Mouse (Mus musculus) left cerebral cortex, postnatal 36 days (tissue): Measurements from ENCODE around the gene Gm17606. TPM values are rescaled to one million over a fixed set of nuclear protein-coding genes. Genes with fewer than 3 reads are reported as not detected.

Experiments
- DNase-seq, 2 experiments: peaks; one replicate each; pipeline ENCODE4 v3.0.0; 2021 to 2022; ENCODE audit warnings: low spot score in 2 of 2, mixed read lengths in 1 of 2
- intact Hi-C: fragments of 180-260 bp; cut with DNase I; formaldehyde crosslinking; loops from one replicate; pipeline ENCODE4 v1.15.1; 2025
- total RNA-seq, 2 experiments: library from RNA; stranded (reverse); gene quantifications; 2 replicates each; pipeline ENCODE4 v1.2.3; 2021

The Gm17606 gene
- total RNA-seq, 2 experiments from 2014 or later = not detected

DNA sequence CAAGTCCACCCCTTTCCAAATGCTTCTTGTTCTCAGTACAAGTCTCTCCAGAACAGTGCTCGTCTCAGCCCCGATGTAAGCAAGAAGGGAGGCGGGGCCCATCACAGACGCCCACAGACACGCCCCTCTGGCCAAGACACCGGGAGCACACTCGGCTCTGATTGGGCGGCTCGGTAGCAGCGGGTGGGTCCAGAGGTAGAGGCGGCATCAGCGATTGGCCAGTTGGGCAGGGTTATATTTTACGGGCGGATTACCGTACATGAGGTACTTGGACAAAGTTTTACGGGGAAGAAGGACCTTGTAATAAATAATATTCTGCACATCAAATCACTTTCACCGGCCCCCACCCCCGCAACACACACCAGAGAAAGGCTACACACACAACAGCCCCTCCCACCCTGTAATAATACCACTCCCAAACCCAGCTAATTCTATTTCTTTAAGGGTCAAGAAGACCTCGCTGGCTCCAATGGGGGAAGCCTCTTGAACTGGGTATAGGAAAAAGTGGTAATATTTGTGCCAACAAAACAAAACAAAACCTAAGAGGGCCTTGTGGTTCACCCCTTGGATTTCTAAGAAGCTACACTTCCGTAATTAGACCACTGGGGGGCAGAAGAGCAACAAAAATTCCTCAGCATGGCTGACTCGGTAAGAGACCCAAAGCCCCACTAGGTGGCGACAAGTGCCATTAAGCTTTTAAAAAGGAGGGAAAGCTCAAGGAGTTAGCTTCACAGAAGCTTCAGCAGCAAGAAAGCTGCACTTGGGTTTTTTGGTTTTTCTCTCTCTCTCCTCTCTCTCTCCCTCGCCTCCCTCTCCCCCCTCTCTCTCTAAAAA is 10.1 kb downstream of the Gm17606 start:
- DNase-seq = peak; percentile 65 to 74
- intact Hi-C loops = loop anchor here (1.0 to 5.0 kb wide), 2 partner anchors 36 to 50 kb away; partner anchors contain the start of genes 1700123O20Rik and Acin1

DNA sequence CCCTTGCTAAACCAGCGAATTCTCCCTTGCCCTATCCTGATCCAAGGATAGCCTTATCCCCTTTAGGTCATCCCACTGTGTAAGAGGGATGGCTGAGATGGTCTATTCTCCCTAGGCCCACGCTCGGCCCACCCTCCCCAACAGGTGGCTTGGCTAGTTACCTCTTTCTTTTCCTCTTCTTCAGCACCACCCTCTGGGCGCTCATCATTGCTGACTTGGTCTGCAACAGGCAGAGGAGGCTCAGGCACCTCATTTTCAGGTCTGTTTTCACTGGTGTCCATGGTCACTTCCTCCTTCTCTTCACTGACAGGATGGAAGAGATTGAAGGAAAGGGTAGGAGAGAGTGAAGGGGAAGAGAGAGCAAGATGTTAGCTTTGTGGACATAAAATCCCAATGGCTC is 10.8 kb downstream of the Gm17606 start:
- intact Hi-C loops = loop anchor here (1.0 to 5.0 kb wide), 2 partner anchors 36 to 50 kb away; partner anchors contain the start of genes 1700123O20Rik and Acin1
- no peak for DNase-seq

DNA sequence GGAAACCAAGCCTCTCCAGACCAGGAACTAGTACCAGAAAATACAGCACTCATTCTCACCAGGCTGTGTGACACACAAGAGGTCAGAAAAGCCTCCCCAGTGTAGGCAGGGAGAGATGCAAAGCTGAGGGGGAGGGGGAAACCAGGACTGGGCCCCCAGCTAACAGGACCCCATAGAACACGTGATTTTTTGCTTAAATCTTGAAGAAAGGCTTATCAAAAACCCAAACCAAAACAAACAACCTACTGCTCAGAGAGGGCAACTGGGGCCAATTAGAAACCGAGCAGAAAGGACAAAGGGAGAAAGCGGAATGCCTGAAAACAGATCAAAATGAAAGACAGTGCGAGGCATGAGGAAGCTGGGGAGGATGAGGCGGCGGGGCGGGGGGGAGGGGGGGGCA is 12.0 kb downstream of the Gm17606 start:
- no peak for DNase-seq
- intact Hi-C loops = loop anchor here (5.0 kb wide), 1 partner anchor 35 kb away; the partner anchor contains the start of genes 1700123O20Rik and Acin1

DNA sequence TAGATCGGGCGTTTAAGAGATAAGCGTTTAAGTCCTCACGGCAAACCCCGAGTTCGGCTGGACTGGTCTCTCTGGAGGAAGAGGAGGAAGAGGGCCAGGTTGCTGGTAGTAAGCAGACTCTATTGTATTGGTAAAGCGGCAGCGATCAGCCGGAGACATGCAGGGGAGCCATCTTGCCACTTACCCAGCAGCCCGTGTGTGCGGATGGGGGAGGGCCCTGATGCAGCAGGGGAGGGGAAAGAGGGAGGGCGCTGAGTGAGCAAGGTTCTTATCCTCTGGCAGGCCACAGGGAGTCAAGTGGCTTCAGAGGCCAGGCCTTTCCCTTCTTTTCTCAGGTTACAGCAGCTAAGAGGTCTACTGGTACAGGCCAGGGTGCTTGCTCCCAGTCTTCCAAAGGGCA is 12.7 kb downstream of the Gm17606 start:
- DNase-seq = peak; percentile 81 to 83
- intact Hi-C loops = loop anchor here (5.0 kb wide), 1 partner anchor 34 kb away; the partner anchor contains the start of genes 1700123O20Rik and Acin1

DNA sequence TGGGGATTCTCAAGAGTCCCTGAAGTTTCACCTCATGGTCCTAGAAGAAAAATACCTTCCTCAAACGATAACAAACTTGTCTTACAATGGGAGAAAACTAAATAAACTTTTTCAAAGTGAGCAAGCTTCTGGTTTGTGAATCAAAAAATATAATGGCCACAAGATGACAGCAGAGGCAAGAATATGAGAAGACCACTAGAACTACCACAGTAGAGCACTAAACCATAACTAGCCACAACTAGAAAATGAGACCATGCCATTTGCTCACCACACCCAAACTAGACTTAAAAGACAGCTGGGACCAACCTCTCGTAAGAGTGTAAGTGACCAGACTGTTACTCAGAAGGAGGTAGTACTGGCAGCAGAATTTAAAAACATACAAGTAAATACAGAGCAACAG is 19.3 kb downstream of the Gm17606 start:
- no peak for DNase-seq
- intact Hi-C loops = no loop called here

DNA sequence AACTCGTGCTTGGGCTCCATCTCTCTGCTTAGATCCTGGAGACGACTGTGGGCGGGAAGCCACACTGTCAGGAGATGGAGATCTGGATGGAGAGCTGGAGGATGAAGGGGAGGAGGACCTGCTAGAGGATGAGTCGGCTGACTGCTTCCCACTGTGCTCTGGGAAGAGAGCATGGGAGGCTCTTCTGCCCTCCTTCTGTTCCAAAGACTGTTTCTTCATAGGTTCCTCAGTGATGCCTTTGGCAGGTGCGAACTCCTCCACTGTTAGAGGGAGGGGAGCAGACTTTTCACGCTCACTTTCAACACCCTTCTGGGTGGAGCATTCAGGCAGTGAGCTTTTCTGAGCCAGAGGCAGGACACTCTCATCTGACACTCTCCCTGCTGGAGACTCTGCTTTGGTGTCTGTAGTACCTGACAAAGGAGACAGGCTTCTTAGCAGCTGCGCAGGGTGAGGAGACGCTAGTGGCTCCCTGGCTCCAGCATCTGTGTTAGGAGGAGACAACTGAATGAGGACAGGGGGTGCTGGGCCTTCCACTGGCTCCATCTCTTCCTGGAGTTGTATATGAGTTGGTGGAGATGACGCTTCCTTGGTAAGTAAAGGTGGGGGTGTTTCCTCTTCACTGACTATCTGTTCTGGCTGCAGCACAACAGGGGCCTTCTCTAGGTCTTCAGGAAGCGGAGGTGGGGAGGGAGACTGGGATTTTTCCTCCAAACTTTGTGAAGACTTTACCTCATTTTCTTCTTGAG is 23.9 kb downstream of the Gm17606 start:
- intact Hi-C loops = no loop called here
- DNase-seq = peak; percentile 60 to 72

DNA sequence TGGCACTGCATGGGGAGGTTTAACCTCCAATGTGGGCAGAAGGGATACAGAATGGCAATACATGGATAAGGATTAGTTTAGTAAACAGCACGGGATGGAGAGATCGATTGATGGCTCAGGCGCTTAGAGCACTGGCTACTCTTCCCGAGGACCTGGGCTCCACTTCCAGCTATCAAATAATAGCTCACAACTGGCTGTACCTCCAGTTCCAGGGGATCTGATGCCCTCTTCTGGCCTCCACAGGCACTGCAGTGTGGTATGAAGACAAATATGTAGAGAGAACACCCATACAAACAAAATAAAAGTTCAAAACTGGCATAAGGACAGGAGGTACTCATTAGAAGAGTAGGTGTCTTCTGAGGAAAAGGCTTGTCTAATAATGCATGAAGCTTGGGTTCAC is 28.6 kb downstream of the Gm17606 start:
- intact Hi-C loops = no loop called here
- no peak for DNase-seq

DNA sequence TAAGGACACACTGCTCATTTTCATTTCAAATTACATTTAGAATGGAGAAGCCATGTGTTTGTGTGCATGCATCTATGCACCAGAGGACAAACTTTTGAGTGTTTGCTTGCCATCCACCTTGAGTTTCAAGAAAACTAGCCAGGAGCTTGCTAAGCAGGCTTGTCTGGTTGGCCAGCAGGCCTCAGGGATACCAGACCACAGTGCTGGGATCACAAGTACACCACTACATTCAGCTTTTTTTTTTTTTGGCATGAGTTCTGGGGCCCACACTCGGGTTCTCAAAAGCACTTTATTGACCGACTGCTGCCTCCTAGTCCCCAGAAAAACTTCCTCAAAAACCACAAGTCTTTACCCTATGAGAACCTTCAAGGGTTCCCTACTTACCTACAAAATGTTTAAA is 33.6 kb downstream of the Gm17606 start:
- DNase-seq = no peak
- intact Hi-C loops = no loop called here

DNA sequence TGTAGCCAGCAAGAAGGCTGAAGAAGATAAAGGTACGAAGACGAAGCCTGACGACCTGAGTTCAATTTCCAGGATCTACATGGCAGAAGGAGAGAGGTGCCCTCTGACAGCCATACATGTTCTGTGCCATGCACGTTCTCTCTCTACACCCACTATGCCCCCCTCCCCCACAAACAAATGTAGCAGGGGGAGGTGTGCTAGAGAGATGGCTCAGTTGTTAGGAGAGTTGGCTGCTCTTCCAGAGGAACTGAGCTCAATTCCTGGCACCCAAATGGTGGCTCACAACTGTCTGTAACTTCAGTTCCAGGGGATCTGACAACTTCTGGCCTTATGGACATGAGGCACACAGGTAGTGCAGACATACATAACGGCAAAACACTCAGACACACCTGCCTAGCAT is 35.5 kb downstream of the Gm17606 start:
- no peak for DNase-seq
- intact Hi-C loops = no loop called here

DNA sequence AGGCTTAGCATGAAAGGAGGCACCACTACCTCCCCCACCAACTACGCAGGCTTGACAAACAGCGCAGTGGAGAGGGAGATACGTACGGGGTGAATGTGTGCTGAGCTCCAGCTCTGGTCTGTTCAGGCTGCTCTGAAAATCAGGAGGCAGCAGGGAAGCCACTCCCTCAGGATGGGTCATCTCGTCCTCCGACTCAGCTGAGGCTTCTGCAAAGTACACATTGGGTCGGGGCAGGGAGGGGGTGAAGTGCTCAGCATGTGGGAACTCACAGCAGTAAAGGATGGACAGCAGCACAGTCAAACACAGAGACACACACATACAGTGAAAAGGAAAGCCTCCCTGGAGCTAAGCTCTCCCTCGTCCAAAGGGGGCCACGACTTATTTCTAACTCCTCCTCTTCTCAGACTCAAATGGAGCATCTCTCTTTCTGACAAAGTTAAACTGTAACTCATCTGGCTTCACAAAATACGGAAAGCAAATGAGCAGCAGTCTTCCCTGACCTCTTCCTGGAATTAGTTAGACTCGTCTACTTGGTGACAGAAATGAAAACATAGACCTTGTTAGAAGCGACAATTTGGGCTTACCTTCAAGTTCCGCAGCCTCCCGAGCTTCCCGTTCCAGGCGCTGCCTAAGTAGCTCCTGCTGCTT is 38.0 kb downstream of the Gm17606 start:
- intact Hi-C loops = no loop called here
- DNase-seq = no peak

DNA sequence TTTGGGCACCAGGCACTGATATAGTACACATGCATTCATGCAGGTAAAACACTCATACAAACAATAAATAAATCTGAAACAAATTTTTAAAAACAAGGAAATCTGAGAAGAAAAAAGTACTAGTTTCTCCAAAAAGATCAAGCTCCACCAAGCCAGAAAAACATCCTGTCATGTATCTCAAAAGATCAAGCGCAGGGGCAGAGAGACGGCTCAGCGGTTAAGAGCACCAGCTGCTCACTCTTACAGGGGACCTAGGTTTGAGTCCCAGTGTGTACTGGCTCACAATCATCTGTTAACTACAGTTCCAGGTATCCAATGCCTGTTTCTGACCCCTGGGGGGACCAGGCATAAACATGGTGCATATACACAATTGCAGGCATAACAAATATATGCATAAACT is 41.6 kb downstream of the Gm17606 start:
- intact Hi-C loops = no loop called here
- no peak for DNase-seq

DNA sequence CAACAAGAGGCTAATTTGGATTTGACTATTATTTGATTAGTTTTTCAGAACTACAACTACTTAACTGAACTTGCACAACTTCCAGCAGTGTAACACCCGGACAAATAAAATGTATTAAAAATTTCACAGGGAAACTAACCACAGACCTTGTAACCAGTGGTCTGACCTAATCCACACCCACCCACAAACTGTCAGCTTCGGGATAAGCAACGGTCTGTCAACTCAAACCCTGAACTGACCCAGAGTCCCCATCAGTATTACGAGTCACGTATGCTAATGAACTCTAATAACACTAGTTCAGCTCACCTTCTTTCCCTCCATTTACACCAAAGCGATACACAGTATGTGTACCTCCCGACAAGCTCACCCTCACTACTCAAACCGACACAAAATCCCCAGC is 44.7 kb downstream of the Gm17606 start:
- intact Hi-C loops = loop anchor here (5.0 kb wide), 1 partner anchor 33 kb away; no protein-coding TSS in a partner anchor
- no peak for DNase-seq

DNA sequence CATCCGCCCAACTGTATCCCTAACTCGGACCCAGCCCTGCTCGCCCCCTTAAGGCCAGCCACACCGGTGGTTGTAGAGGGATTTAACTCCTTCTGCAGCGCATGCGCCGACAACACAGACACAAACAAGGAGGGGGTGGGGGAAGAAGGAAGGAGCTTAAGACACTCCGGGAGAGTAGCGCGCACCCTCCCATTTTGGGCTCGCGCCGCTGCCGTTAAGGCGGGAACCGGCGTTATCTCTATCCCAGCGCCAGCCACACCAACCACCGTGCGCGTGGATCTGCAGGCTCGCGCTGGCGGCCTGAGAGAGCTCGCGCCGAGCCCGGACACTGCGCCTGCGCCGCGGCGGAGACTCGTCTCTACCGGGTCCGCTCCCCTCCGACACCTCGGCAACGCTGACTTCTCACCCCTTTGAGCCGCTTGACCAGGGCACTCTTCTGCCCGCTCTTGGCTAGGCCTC is 45.3 kb downstream of the Gm17606 start, which contains the start of gene 1700123O20Rik:
Gene 1700123O20Rik (plus strand): TSS at position 154 of the 459 bp plus-strand sequence.
- DNase-seq = no peak
- intact Hi-C loops = loop anchor here (5.0 kb wide), 1 partner anchor 34 kb away; no protein-coding TSS in a partner anchor

DNA sequence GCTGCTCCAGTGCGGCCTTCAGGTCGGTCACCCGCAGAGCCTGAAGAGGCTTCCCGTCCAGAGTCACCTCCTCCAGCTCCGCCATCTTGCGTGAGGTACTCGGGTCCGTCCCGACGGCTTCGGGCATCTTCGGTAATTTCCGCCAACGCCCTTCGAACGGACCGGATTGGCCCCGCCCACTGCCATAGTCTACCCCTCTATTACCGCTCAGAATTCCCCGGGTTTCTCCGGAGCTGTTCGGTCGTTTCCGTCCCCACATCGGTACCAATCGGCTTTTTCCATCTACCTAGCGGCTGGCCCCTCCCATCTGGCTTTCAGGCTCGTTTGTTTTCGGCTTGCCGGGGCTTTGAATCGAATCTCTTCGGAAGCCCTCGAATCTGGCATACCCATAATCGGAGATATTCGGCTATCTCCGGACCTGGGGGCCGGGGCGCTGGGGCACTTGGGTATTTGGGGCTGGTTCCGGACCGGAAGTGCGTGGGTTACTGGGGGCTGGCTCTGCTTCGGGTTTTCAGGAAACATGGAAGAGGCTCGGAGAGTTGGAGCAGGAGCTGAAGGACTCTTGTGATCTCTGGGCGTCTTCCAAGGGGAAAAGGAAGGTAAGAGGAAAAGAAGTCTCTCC is 45.9 kb downstream of the Gm17606 start, which contains the start of gene Acin1:
Gene Acin1 (minus strand): TSS at position 410 of the 622 bp plus-strand sequence.
- intact Hi-C loops = loop anchor here (5.0 kb wide), 1 partner anchor 34 kb away; no protein-coding TSS in a partner anchor
- peak; percentile 100 for DNase-seq

DNA sequence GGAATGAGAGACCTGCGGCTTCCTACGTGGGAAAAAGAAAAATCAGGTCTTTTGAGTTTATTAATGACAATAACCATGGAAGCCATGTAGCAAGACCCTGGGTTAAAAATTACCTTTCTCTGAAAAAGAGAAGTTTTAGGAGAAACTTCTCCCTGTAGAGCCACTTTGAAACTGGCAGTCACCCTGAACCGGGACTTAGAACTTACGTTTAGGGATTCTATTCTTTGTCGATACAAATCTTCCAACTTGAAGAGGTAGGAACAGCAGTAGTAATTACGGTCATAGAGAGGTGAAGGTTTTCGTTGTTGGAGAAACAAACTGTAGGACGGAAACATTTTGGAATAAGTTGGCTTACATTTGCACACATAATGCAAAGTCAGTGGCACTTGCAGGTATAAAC is 46.5 kb downstream of the Gm17606 start:
- intact Hi-C loops = loop anchor here (5.0 kb wide), 1 partner anchor 35 kb away; no protein-coding TSS in a partner anchor

DNA sequence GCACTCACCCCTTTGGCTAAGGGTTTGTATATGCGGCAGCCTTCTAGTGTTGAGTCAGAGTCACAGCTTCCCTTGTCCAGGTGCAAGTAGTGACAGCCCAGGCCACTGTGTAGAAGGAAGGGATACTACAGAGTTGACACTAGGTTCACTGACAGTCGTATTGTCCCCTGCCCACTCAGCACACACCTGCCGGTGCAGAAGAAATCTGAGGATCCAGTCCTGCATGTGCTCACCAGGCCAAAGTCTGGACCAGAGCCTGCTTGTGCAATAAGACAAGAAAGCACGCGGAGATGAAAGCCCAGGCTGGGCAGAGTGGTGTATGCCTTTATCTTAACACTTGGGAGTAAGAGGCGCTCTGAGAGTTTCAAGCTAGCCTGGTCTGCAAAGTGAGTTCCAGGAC is 54.3 kb downstream of the Gm17606 start:
- DNase-seq = no peak
- intact Hi-C loops = no loop called here

More for the DNA sequence above, 46.5 kb downstream of the Gm17606 start:
- no peak for DNase-seq

DNA sequence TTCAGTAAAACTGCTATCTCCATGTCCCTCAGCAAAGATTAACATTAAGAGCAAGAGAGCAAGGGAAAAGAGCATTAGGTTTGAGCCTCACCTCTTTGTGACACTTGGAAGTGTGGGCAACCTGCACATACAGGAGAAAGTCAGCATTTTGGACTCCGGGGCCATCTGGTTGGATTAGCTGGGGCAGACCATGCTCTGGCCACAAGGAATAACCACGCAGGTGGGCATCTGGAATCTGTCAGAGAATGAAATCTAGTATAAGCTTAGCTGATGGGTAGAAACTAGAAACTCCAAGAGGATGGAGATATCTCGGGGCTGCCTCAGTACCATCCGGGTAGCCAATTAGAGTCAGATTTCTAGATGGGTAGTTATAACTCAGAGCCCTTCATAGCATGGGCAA is 56.0 kb downstream of the Gm17606 start:
- DNase-seq = no peak
- intact Hi-C loops = no loop called here
